Mouse (Mus musculus) kidney, postnatal 36 days (tissue): Measurements from ENCODE around the gene Mical2.

ENCODE experiments used
- DNase-seq, 2 experiments: peaks; one replicate each; pipeline ENCODE4 v3.0.0; 2021 to 2022; ENCODE audit warnings: mixed read lengths in 2 of 2

Gene Mical2

DNA sequence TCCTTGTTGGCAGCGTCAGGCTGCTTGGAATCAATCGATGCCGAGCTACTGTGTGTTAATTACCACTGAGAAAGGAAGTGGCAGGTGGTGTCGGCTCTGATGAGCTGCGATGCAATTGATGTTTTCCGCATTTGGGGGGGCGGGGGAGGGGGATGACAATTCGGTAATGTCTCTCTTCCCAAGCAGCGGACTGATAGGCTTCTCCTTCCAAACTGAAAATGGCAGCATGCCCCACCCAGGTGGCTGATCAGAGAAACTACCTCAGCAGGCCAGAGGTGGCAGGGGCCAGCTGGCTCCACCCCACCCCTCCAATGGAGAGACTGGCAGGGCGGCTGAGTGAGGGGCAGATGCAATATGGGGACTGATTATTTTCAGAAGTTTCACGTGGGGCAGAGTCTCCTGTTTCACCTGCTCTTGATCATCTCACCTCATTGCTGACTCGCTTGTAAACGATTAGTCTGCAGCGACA, 190.4 kb downstream of the Mical2 start:
- no peak for DNase-seq

DNA sequence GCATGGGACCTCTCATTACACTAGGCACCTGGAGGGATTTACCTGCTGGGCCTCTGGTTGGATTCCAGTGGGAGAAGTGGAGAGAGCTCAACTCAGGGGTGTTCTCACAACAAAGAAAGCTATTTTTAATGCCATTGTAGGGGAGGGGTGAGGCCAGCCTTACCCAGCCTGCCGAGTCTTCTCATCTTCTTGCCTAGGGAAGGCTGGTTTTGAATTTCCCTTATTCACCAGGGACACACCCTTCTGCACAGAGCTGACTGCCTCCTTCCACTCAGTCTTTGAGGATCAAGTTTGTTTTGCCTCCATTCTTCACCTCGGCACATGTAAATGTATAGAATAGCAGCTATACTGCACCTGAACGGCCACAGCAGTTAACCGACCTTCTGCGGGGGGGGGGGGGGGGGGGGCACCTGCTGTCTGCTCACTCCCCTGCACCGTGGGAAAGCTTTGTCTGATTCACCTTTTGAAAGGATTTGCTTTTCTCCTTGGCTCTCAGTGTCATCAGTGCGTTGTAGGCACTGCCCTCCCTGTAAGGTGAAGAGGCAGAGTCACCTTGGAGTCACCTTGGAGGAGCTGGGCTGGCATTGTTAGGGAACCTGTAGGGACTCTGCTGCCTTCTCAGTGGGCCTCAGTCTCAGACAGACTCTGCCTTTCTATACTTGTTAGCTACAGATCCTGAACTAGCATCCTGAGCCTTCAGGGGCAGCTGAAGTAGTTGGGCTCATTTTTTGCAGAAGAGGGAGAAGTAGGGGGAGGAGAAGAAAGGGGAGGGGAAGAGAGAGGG, 191.3 kb downstream of the Mical2 start:
- DNase-seq = no peak

DNA sequence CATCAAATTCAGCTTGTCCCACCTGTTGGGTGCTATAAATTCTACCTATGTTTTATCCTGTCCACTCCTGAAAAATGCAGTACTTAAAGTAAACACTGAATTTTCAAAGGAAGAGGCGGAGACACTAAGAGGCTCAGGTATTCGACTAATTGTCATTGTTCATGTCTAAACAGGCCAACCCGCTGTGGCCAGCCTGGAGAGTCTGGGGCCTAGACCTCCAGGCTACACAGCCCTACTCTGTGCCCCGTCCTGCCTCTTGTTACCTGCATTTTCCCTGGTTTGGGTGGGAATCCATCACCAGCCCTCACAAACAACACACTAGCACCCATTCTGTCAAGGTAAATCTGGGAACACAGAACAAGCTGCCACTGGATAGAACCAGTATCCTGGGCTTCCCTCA, 191.9 kb downstream of the Mical2 start:
- no peak for DNase-seq

DNA sequence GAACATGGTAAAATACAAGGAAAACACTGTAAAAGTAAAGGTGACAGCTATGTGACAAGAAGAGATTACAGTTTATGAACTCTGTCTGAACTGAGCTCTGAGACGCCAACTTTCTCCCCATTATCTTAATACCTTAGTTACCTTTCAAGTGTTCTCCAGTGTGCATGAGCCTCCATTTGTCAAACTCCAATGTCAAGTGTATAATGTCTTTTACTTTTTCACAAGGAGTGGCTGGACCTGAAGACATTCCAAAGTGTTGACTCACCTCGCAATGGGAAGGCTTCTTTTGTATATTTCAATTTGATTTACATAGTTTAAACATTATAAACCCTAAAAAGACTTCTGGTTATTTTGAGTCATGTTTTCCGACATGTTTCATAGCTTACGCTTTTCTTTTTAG, 197.8 kb downstream of the Mical2 start:
- no peak for DNase-seq

DNA sequence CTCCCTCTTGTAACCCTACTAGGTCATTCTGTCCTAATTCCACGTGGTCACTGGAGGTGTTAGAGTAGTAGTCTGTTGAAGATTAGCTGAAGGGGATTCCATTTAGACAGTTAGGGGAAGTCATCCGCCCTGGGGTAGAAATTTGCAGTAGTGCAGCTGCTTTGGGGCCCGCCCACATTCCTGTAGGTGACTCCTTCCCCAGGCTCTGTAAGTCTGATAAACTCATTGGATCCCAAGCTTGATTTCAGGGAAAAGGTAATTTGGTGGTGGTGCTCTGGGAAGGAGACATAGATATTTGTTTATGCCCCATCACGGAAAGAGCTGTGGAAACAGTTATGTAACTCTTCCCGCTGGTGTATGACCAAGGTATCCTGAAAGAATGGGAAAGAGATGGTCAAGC, 201.2 kb downstream of the Mical2 start:
- DNase-seq = no peak

DNA sequence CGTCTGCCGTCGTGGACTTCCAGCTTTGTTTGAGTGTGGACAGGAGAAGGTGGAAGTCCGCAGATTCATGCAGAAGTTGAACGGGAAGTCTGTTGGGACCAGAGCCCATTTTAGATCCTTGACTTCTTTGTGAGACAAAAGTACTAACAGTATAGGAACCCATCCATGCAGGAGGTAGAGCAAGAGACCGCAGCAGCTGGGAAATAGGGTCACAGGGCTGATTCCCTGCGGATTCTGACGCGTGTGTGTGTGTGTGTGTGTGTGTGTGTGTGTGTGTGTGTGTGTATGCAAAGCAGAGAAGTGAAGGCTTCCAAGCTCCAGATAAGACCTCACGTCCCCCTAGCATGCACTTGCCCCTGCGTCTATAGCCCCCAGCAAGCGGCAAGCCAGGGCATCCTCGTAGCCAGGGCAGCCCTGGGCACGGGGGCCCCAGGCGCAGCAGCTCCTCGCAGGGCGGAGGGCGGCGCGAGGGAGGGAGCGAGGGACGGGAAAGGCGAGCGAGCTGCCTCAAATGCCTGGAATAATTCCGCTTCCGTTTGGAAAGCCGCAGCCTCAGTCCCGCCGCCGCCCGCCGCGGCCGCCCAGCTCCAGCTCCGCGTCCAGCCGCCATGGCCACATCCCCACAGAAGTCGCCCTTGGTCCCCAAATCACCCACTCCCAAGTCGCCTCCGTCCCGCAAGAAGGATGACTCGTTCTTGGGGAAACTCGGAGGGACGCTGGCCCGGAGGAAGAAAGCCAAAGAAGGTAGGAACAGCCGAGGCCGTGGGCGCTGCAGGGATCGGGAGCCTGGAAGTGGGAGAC, 201.9 kb downstream of the Mical2 start, which contains the start of gene Parva:
Gene Parva (plus strand): TSS at position 149 of the 801 bp plus-strand sequence.
- DNase-seq = peak; percentile 83 to 88

DNA sequence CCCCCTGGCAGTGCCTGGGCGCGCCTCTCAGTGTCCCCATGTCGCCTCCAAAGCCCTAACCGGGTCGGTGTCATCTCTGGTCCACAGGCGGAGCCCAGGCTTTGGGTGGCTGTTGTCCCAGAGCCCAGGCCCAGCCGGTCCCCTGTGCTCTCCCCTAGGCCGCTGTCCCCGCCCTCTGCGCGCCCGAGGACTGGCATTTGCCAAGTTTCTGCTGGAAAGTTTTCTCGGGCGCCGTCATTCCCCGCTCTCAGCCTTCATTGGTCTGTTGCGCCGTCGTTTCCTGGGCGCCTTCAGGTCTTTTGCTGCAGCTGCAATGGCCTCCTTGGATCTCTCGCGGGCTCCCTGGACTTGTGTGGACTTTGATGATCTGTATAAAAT, 202.5 kb downstream of the Mical2 start:
- peak; percentile 94 to 95 for DNase-seq

DNA sequence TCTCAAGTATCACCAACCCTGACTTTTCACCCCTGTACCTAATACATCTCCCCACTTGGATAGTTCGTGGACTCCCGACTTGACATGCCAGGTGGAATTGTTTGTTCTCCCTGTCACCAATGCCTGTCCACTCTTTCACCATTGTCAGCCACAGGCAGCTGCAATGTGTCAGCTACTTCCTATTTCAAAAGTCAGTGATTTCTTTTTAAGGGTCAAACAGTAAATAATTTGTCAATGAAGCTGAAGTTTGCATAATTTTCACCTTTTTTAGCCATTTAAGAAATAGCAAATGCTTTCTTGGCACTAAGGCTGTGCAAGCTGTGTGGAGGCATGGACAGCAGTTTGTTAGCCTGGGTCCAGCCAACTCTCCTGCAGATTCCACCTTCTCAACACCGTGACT, 214.2 kb downstream of the Mical2 start:
- no peak for DNase-seq

DNA sequence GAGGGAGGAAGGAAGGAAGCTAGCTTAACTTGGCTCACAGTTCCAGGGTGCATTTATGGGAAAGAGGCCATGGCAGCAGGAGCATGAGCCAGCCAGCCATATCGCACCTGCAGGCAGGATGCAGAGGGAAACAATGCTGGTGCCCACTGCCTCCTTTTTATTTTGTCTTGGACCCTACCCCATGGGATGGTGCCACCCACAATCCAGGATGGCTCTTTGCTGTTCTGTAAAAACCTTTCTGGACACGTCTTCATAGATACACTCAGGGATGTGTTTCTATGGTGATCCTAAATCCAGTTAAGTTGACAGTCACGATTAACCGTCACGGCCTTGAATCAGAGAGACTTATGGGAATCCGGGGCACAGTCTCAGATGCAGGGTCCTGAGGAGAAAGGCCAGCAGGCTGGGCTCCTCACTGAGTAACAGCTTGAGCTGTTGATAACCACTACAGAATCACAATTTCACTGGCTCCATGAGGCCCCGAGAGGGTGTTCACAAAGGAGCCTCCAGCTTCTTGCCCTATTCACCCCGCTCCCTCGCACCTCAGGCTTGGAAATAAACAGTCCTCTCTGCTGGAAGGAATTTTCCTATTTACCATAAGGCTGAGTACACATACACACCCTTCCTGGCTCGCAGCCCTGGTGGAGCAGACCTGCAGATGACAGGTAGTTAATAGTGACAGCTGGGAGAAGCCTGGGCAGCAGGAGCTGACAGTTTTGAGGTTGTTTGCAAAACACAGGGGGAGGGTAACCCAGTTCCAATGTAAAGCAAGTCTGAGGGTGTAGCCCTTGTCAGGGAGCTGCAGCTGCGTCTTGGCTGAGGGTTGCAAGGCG, 218.7 kb downstream of the Mical2 start:
- peak in 1 of 2 experiments; percentile 35 for DNase-seq

DNA sequence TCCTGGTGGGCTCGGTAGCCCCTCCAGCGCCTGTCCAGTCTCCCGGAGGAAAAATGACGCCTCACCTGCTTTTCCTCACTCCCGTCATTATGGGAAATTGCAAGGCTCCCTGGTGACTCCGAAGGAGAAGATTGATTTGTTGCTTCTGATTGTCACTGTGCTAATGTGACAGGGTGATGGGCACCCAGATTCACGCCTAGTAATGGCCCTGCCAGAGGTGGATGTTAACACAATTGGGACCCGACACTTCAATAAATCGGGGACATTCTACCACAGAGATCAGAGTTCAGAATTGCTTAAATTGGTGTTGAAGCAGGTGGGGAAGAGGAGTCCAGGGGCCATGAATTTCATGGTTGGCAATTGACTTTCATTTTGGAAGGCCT, 219.3 kb downstream of the Mical2 start:
- DNase-seq = no peak

DNA sequence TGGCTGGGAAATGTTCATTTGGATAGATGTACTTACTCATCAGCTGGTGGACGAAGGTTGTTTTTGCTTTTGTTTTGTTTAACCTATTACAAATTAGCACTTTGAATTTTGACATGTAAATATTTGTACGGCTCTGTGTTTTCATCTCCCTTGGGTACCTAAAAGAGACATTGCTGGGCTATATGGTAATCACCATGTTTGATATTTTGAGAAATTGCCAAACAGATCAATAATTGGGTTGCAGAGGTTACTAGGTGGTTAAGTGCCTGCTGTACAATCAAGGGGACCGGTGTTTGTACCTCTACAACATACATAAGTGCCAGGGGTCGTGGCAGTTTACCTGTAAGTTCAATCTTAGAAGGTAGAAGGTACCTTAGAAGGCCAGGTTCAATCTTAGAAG, 220.8 kb downstream of the Mical2 start:
- DNase-seq = no peak

DNA sequence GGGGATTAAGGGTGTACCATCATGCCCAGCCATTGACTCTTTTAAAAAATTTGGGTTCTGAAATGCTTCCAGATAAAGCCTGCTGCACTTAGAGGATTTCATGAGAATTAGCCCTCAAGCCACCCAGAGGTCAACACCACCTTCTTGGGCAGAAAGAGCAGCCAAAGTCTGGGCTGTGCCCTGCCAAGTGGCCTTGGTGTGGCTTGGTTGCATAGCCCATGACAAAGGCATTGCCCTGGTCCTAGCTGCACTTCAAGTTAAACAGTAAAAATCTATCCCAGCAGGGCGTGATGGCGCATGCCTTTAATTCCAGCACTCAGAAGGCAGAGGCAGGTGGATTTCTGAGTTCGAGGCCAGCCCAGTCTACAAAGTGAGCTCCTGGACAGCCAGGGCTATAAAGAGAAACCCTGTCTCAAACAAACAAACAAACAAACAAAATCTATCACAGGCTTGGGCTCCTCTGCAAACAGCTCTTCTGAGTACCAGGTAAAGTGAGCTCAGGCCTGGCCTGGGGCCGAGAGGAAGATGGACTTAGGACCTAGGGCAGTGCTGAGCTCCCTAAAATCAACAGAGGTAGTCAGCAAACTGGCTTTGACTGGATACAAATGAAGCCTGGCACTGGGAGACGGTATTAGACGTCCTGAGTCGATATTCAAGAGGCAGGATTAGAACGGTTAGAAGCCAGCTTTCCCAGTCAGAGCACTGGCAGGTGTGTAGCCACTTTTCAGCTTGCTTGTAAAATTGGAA, 224.5 kb downstream of the Mical2 start:
- peak; percentile 84 for DNase-seq

DNA sequence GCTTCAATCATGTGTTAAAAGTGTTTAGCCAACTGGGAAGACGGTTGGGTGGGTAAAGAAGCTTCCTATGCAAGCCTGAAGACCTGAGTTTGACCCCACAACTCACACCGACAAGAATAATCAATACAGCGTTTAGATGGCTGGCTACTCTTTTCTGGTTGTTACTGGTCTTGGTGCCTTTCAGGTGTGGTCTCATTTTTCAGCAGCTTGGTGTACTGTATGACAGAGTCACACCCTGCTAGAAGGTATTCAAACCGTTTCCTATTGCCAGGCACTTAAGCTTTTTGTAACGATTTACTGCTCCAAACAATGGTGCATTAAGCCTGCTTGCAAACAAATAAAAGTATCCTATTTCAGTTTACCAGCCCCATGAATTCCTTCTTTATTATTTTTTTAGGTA, 226.8 kb downstream of the Mical2 start:
- no peak for DNase-seq

DNA sequence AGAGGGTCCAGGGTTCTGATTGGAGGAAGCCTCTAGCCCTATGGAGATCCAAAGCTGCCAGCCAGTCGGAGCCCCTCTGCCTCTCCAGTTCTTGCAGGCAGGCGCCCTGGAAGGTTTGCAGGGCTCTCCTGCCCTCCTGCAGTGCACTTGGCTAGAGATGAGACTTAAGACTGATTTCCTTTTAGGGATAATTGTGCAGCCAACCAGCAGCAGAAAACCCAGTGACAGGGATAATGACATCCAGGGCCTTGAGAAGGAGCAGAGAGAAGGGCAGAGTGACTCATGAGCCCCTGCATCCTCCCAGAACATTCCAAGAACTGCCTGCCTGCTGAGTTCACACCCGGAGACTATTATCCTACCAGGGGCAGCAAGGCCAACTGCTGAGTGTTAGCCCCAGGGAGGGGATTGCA, 228.2 kb downstream of the Mical2 start:
- DNase-seq = no peak

DNA sequence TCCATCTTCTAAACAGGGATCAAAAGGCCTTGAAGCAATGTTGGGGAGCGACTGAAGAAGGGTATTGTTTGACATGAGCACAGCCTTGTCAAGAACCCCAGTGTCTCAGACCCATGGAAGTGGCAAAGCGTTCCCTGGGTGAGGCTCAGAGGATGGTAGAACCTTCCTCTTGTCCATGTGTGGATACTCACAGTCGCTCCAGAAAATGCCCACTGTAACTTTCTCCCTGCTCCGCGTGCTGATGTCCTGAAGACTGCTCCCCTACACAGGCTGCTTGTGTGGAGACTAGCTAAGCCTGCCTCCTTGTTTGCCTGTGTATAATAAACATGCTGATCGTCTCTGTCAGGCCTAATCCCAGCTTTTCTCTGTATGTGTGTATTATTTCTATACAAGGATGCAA, 228.7 kb downstream of the Mical2 start:
- no peak for DNase-seq

DNA sequence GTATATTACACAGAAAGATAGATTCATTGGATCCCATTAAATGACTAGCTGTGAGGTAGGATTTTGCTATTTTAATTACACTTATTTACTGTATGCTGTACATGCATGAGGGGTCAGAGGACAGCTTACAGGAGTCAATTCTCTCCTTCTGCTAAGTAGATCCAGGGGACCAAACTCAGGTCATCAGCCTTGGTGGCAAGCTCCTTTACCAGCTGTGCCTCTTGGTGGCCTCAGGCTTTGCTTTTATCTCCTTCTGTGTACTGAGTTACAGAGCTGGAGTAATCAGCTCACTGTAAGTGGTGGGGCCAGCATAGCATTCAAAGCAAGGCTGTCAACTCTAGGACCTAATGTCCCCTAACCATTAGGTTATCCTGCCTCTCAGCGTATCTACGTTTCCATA, 229.3 kb downstream of the Mical2 start:
- DNase-seq = no peak

DNA sequence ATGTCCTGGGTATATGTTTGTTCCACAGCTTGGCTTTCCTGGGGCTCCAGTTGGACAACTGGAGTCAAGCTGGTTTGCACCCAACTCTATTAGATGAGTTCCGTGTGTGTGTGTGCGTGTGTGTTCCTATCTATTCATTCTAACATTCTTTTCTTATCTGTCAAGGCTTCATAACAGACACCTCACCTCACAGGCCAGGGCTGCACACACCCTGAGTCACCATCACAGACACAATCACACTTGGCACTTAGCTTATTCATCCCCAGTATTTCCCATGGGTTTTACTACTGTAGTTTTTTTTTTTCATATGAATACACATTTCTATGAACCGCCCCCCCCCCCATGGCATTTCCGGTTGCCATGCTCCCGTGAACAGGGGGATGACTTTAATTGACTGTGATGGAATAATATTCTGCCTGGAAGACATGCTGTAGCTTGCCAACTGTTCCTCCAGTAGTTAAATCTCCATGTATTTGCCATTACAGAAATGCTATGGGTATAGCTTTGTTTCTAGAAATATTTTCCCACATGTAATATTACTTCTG, 230.0 kb downstream of the Mical2 start:
- DNase-seq = no peak

DNA sequence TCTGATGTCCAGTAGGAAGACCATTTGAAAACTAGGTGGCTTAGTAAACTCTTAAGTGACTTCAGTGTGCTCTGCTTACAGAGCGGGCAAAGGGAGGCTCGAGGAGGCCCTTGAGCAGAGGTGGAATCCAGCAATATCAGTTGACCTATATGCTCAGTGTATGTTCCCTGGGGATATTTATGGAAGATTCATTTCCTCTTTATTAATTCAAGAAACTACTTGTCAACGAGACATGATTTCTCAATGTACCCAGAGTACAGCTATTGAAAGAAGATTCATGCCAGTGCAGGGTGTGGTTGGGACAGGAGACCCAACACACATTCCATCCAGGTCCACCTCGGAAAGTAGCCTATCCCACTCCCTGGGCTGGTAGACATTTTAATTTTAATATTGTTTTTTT, 231.7 kb downstream of the Mical2 start:
- DNase-seq = no peak

DNA sequence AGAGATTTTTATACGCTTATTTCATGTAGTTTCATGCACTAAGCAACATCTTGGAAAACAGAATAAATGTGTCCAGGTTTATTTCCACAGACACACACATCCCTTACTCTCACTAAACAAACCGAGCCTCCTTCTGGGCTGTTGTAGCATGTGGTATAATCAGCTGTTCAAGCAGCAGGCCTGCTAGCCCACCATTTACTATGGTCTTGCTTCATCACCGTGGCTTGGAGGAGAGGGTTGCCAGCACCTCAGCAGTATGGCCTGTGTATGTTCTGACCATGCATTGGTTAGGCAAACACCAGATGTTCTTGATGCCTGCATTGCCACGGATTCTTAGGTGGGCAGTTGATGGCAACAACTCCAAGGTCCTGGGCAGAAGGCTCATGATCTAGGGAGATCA, 232.3 kb downstream of the Mical2 start:
- no peak for DNase-seq

DNA sequence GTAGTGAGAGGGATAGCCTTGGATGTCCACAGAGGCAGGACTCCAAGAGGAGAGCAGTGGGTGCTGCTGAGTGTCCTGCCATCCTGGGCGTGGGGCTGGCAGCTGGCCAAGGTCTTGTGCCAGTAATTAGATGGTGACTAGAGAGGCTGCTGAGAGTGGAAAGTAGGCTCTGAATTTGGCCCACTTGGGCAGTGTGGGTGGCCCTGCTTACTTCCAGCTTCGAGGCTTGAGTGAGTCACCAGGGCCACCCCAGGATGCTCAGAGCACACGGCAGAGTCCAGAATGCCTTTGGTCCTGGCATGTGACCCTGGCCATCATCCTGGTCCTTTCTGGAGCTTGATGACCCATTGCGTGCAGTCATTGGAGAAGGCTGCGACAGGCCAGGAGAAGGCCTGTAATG, 232.8 kb downstream of the Mical2 start:
- peak; percentile 50 to 78 for DNase-seq
